Mouse (Mus musculus) erythroblast, embryonic 14.5 days (primary cell): ENCODE measurements around the gene Eif2ak1.

Experiments
- GATA1 ChIP-seq: IDR thresholded peaks from 2 replicates; pipeline ENCODE4 v1.6.1; 2012; ENCODE audit warnings: low read length, inconsistent platforms, mixed read lengths
- TAL1 ChIP-seq: IDR thresholded peaks from 3 replicates; pipeline ENCODE4 v1.6.1; 2012; ENCODE audit warnings: low read length, inconsistent platforms, mixed read lengths

DNA sequence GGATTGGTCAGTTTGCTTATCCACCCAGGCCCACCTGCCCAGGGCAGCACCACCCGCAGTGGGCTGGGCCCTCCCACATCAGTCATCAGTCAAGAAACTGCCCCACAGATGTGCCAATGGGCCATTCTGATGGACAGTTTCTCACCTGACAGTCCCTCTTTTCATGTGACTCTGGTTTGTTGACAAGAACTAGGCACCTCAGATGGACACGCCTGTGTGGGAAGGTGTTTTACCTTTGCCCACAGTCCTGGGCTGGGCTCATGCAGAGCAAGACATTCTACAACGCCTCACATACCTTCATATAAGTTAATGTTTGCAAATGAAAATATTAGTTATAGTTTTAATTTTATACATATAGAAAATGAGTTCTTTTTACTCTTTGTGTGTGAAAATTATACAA lies 100.5 kb downstream of the Eif2ak1 start:
- TF ChIP-seq TAL1 (no peak), GATA1 (no peak)
